Mouse (Mus musculus): ENCODE measurements around the gene Bbc3.

DNA sequence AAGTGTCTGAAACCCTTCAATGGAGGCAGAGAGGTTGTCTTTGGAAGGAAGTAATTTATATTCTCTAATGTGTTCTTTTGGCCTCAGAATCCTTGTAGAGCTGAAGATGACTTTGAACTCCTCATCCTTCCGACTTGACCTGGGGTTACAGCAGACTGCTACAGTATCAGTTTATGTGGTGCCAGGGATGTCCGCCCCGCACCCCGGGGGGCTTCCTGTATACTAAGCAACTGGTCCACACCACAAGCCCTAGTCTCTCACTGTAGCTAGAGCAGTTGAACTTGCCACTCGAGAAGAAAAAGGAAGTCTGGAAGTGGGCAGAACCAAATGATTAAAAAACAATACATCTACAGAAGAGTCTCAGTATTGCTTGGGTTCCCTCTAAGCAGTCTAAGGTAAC lies 44.4 kb upstream of the Bbc3 start:
- TF ChIP-seq CTCF (conservative IDR thresholded peaks at IDR 0.05; ENCODE audit: low read length) (no peak), NANOG (IDR thresholded peaks at IDR 0.05; ENCODE audit: borderline replicate concordance, low read length) (no peak)

Measured in E14TG2a.4 (cell line).